Mouse (Mus musculus): ENCODE data around the gene Acbd7. TPM values are rescaled to one million over a fixed set of nuclear protein-coding genes. Genes with fewer than 3 reads are reported as not detected.

The Acbd7 gene
- polyA plus RNA-seq (2014; fragmentation: Illumina TruSeq; extraction: RNeasy Lipid Tissue Mini Kit (QIAGEN cat#74804); ENCODE audit: low read depth, low replicate concordance): not detected

DNA sequence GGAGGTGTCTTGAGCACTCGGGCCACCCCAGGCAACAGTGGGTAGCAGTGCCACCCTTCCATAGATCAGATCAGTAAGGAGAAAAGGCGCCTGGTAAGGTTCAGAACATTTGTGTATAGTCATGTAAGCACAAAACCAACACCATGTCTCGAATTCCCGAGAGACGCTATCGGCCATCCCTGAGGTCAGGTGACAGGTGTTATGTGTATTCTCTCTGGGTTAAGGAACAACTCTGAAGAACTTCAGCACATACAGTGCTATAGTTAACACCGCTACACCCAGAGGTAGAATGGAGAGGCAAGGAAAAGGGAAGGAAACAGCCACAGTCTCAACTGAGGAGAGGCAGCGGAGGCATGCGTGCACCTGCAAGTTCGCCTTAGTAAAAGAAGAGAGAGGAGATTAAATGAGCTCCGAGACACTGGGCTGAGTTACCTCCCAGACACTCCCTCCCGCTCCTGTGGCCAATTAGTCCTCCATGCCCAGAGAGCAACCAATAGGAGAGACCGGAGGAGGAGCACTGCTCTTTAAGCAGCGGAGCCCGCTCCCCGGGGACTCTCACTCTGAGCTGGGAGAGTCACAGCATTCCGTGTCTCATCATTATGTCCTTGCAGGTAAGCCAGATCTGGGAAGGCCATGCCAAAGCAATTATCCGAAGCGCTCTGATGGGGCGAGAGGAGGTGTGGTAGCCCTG, at the start of gene Acbd7:
Acbd7 (plus strand) TSS at position 558 of the 691 bp plus-strand sequence.

DNA sequence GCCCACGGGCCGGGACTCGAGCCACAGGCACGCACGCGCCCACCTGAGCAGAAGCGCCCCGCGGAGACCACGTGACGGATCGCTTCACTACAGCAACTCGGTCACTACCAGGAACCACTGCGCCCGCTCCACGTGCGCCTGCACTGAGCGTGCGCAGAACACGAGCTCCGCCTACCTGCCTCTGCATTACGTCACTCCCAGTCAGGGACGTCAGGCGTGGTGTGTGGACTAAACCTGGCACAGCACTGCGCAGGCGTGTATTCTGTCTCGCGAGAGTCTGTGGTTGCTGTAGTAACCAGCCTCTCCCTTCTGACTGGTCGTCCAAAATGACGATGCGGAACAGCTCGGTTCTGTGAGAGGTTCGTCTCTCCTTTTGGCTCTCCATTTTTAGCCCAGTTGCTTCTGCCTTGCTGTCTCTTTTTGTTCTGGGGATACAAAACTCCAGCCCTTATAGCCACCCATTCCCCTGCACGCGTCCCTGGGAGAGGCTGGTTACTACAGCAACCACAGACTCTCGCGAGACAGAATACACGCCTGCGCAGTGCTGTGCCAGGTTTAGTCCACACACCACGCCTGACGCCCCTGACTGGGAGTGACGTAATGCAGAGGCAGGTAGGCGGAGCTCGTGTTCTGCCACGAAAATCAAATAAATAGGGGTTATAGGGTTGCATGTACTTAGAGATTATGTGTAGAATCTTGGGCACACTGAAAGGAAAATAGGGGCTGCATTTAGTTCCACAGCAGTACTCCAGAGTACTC, 3.3 kb upstream of the Acbd7 start, which contains the start of gene Rpp38:
Rpp38 (minus strand) TSS at position 160 of the 759 bp plus-strand sequence.

Other genes with a start within 250 kb of the Acbd7 start
- gene Fam171a1, start 221.9 kb upstream of the Acbd7 start, polyA plus RNA-seq (2014; fragmentation: Illumina TruSeq; extraction: RNeasy Lipid Tissue Mini Kit (QIAGEN cat#74804); ENCODE audit: low read depth, low replicate concordance): 22.2 TPM
- gene Nmt2, start 52.0 kb upstream of the Acbd7 start, polyA plus RNA-seq (2014; fragmentation: Illumina TruSeq; extraction: RNeasy Lipid Tissue Mini Kit (QIAGEN cat#74804); ENCODE audit: low read depth, low replicate concordance): 27.6 TPM
- 8.7 TPM for gene Rpp38, start 3.5 kb upstream of the Acbd7 start, polyA plus RNA-seq (2014; fragmentation: Illumina TruSeq; extraction: RNeasy Lipid Tissue Mini Kit (QIAGEN cat#74804); ENCODE audit: low read depth, low replicate concordance)
- not detected for gene Olah, start 61.0 kb downstream of the Acbd7 start, polyA plus RNA-seq (2014; fragmentation: Illumina TruSeq; extraction: RNeasy Lipid Tissue Mini Kit (QIAGEN cat#74804); ENCODE audit: low read depth, low replicate concordance)
- gene Meig1, start 86.5 kb downstream of the Acbd7 start, polyA plus RNA-seq (2014; fragmentation: Illumina TruSeq; extraction: RNeasy Lipid Tissue Mini Kit (QIAGEN cat#74804); ENCODE audit: low read depth, low replicate concordance): not detected
- gene Dclre1c, start 88.0 kb downstream of the Acbd7 start, polyA plus RNA-seq (2014; fragmentation: Illumina TruSeq; extraction: RNeasy Lipid Tissue Mini Kit (QIAGEN cat#74804); ENCODE audit: low read depth, low replicate concordance): 8.5 TPM
- gene Suv39h2, start 138.9 kb downstream of the Acbd7 start, polyA plus RNA-seq (2014; fragmentation: Illumina TruSeq; extraction: RNeasy Lipid Tissue Mini Kit (QIAGEN cat#74804); ENCODE audit: low read depth, low replicate concordance): 3.2 TPM
- gene Gm45902, start 176.6 kb downstream of the Acbd7 start, polyA plus RNA-seq (2014; fragmentation: Illumina TruSeq; extraction: RNeasy Lipid Tissue Mini Kit (QIAGEN cat#74804); ENCODE audit: low read depth, low replicate concordance): 1.5 TPM
- gene Hspa14, start 176.6 kb downstream of the Acbd7 start, polyA plus RNA-seq (2014; fragmentation: Illumina TruSeq; extraction: RNeasy Lipid Tissue Mini Kit (QIAGEN cat#74804); ENCODE audit: low read depth, low replicate concordance): 37.8 TPM
- 2.5 TPM for gene Cdnf, start 176.9 kb downstream of the Acbd7 start, polyA plus RNA-seq (2014; fragmentation: Illumina TruSeq; extraction: RNeasy Lipid Tissue Mini Kit (QIAGEN cat#74804); ENCODE audit: low read depth, low replicate concordance)
- gene Fam107b, start 234.3 kb downstream of the Acbd7 start, polyA plus RNA-seq (2014; fragmentation: Illumina TruSeq; extraction: RNeasy Lipid Tissue Mini Kit (QIAGEN cat#74804); ENCODE audit: low read depth, low replicate concordance): 430 TPM